26 mouse cellular contexts compared by ENCODE assay signal in the genomic region with DNA sequence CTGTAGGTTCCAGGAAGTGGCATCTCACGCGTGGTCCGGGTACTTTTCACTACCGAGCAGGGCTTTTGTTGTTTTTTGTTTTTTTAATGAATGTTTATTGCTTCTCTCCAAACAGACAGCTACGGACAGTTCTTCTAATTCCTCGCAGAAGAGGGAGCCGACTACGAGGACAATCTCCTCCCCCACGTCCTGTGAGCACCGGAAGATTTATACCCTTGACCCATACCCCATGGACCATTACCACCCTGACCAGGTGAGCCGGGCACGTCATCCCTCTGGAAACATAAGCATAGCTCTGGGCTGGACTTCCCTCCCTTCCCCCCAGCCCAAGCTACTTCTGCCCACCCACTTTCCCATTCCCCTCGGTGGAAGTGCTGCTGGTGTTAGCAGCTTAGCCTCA.
"Had no signal": no experiment of that assay in that cellular context is flagged by ENCODE, and none has a peak within 500 bp of the region (broad histone marks: within the 10 kb centered on the region; RNA-seq: fewer than 3 reads in every experiment).

No protein-coding gene starts in this region.

- H3K27me3 ChIP-seq: heart, embryonic 12.5 days; hindbrain, embryonic 12.5 days; intestine, embryonic 15.5 days; kidney, embryonic 15.5 days; limb, embryonic 12.5 days had no signal

- H3K9ac ChIP-seq: heart, embryonic 12.5 days; hindbrain, embryonic 12.5 days; hindbrain, embryonic 14.5 days; intestine, embryonic 15.5 days; kidney, embryonic 15.5 days; limb, embryonic 12.5 days had no signal

- ATAC-seq: hindbrain, embryonic 16.5 days; inflammation-experienced regulatory T-cells, adult 6 months; intestine, embryonic 15.5 days; intestine, postnatal 0 days had no signal

- H3K4me2 ChIP-seq: heart, embryonic 12.5 days; hindbrain, embryonic 12.5 days; hindbrain, embryonic 14.5 days; intestine, embryonic 15.5 days; kidney, embryonic 15.5 days; limb, embryonic 12.5 days; liver, embryonic 11.5 days had no signal

- H3K4me3 ChIP-seq: gastrocnemius, adult 2 months; heart, embryonic 10.5 days; heart, embryonic 12.5 days; hindbrain, embryonic 10.5 days; hindbrain, embryonic 12.5 days; intestine, embryonic 15.5 days; kidney, embryonic 15.5 days; layer of hippocampus, adult 2 months; left cerebral cortex, adult 2 months; limb, embryonic 10.5 days; limb, embryonic 12.5 days had no signal

- H3K27ac ChIP-seq: gastrocnemius, adult 2 months; heart, embryonic 10.5 days; hindbrain, embryonic 10.5 days; hindbrain, embryonic 12.5 days; hindbrain, embryonic 14.5 days; intestine, embryonic 15.5 days; kidney, embryonic 15.5 days; layer of hippocampus, adult 2 months; left cerebral cortex, adult 2 months; limb, embryonic 10.5 days; limb, embryonic 12.5 days had no signal

- H3K4me1 ChIP-seq: heart, embryonic 10.5 days; heart, embryonic 12.5 days; hindbrain, embryonic 10.5 days; hindbrain, embryonic 12.5 days; intestine, embryonic 15.5 days; kidney, embryonic 15.5 days; limb, embryonic 10.5 days; limb, embryonic 12.5 days had no signal

- DNase-seq: gastrocnemius, adult 2 months; gastrocnemius, postnatal 10 days; gastrocnemius, postnatal 25 days; heart, postnatal 10 days; heart, postnatal 4 days; kidney, adult 2 months; kidney, adult 9 months; kidney, postnatal 10 days; kidney, postnatal 25 days; kidney, postnatal 4 days; liver had no signal
